Mouse (Mus musculus) liver, adult 2 months (tissue): ENCODE measurements around the gene Bglap2. TPM values are rescaled to one million over a fixed set of nuclear protein-coding genes. Genes with fewer than 3 reads are reported as not detected.
A peak's percentile ranks its signal among the peaks of the same experiment; 100 is the strongest.

Experiments
- DNase-seq: peaks from one replicate; pipeline ENCODE4 v3.0.0-alpha.2; 2011; ENCODE audit warnings: low read depth, low spot score; ENCODE audit errors: extremely low read depth
- H3K27ac ChIP-seq: fragments of 200-500 bp; replicated peaks from 2 replicates; pipeline ENCODE4 v1.5.1; 2012; ENCODE audit warnings: low read depth, mild to moderate bottlenecking, control low read depth, inconsistent platforms, low read length; ENCODE audit not compliant: insufficient read depth
- H3K27me3 ChIP-seq: fragments of 200-500 bp; 2 replicates; pipeline ENCODE4 v1.6.1; 2012; ENCODE audit warnings: mild to moderate bottlenecking, moderate library complexity, low read length, inconsistent platforms; ENCODE audit not compliant: control insufficient read depth, insufficient read depth
- H3K36me3 ChIP-seq: fragments of 200-500 bp; 2 replicates; pipeline ENCODE4 v1.6.1; 2012; ENCODE audit warnings: low read length, inconsistent platforms; ENCODE audit not compliant: control insufficient read depth, insufficient read depth
- H3K4me1 ChIP-seq: fragments of 200-500 bp; 2 replicates; pipeline ENCODE4 v1.6.1; 2011; ENCODE audit warnings: low read length; ENCODE audit not compliant: control insufficient read depth, insufficient read depth
- H3K4me3 ChIP-seq: fragments of 200-500 bp; 2 replicates; pipeline ENCODE4 v1.5.1; 2011; ENCODE audit warnings: low read depth, mild to moderate bottlenecking, control low read depth, low read length, moderate library complexity; ENCODE audit not compliant: insufficient read depth
- H3K79me2 ChIP-seq: fragments of 200-500 bp; 2 replicates; pipeline ENCODE4 v1.6.1; 2012; ENCODE audit warnings: inconsistent platforms, mild to moderate bottlenecking, low read length, moderate library complexity; ENCODE audit not compliant: control insufficient read depth, insufficient read depth
- H3K9ac ChIP-seq: fragments of 200-500 bp; 2 replicates; pipeline ENCODE4 v1.6.1; 2012; ENCODE audit warnings: low read depth, mild to moderate bottlenecking, control low read depth, inconsistent platforms, low read length
- CTCF ChIP-seq: fragments of 200-500 bp; IDR thresholded peaks from 2 replicates; pipeline ENCODE4 v1.5.1; 2011; ENCODE audit warnings: low read depth, low read length, control low read depth
- POLR2A ChIP-seq: fragments of 200-500 bp; IDR thresholded peaks from 2 replicates; pipeline ENCODE4 v1.6.1; 2011; ENCODE audit warnings: low read length, control low read depth; ENCODE audit not compliant: insufficient read depth; ENCODE audit errors: extremely low read depth
- WGBS: fragments of 180-500 bp; shearing (Covaris S2); methylation state at CpG from one replicate; pipeline ENCODE4 v1.1.7; 2018; 5-methylcytosine and 5-hydroxymethylcytosine counted together
- polyA plus RNA-seq: library from polyadenylated mRNA; depleted of rRNA; stranded (reverse); fragments of >200 nt; gene quantifications from 2 replicates; pipeline ENCODE4 v1.2.3, GENCODE M21; 2012; rRNA removed
- total RNA-seq: library from RNA; depleted of rRNA; stranded (reverse); fragments of >200 nt; gene quantifications from 2 replicates; pipeline ENCODE4 v1.2.3, GENCODE M21; 2014; rRNA removed

Gene Bglap2
- total and polyA plus RNA-seq, 2 experiments: not detected

GRCm38 (mm10) chr3:88334029-88334658 lies 44.4 kb downstream of the Bglap2 start:
- 50% methylated on average over 12 of the region's 12 CpGs for WGBS
- H3K9ac ChIP-seq: no peak overlapping the region
- TF ChIP-seq CTCF: no peak
- no peak for TF ChIP-seq POLR2A
- H3K4me1 ChIP-seq: peaks cover 12% of the 10 kb centered on the region
- no peak overlapping the region for H3K27ac ChIP-seq
- H3K79me2 ChIP-seq: peaks cover 4% of the 10 kb centered on the region; the same call in 1 of the 2 replicates
- no peaks in the 10 kb centered on the region for H3K27me3 ChIP-seq
- no peak overlapping the region for H3K4me3 ChIP-seq
- DNase-seq: peak; percentile 28
- no peaks in the 10 kb centered on the region for H3K36me3 ChIP-seq

DNA sequence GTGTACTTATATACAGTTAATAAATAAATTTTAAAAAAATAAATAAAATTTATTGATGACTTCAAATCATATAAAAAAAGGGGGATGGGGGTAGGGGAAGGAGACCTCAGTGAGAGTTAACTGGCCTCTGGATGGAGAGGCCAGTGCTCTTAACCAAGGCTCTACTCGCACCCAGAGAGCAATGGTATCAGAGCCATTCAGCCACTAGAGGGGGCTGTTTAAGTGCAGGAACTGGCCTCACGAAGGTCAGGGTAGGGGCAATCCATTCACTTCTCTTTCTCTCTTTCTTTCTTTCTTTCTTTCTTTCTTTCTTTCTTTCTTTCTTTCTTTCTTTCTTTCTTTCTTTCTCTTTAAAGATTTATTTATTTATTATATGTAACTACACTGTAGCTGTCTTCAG lies 47.2 kb downstream of the Bglap2 start:
- peaks cover 3% of the 10 kb centered on the region; the same call in 1 of the 2 replicates for H3K4me1 ChIP-seq
- DNase-seq: peak; percentile 39
- WGBS: 16% methylated on average over 2 of the region's 2 CpGs
- no peak overlapping the region for H3K4me3 ChIP-seq
- H3K36me3 ChIP-seq: 0 out of 2 replicates have a peak, but pooled peaks cover 2% of the 10 kb centered on the region
- peak; percentile 78 for TF ChIP-seq CTCF
- TF ChIP-seq POLR2A: no peak
- H3K79me2 ChIP-seq: 0 out of 2 replicates have a peak, but pooled peaks cover 2% of the 10 kb centered on the region
- no peak overlapping the region for H3K27ac ChIP-seq
- H3K9ac ChIP-seq: no peak overlapping the region
- H3K27me3 ChIP-seq: no peaks in the 10 kb centered on the region

- 0 out of 2 replicates have a peak, but pooled peaks cover 2% of the 10 kb centered on the region for H3K36me3 ChIP-seq
- no peak overlapping the region for H3K27ac ChIP-seq
- WGBS: 85% methylated on average over 5 of the region's 5 CpGs
- DNase-seq: no peak
- H3K4me3 ChIP-seq: no peak overlapping the region
- H3K79me2 ChIP-seq: peaks cover 13% of the 10 kb centered on the region; the same call in 1 of the 2 replicates
- TF ChIP-seq POLR2A (no peak), CTCF (no peak)
- no peaks in the 10 kb centered on the region for H3K27me3 ChIP-seq
- H3K9ac ChIP-seq: no peak overlapping the region
- H3K4me1 ChIP-seq: peaks cover 8% of the 10 kb centered on the region
Observed at GRCm38 (mm10) chr3:88328956-88329355, 49.5 kb downstream of the Bglap2 start.

Other genes with a start within 250 kb of the Bglap2 start
- gene Mef2d, start 236.3 kb downstream of the Bglap2 start, total RNA-seq: 3.7 and 6.2 TPM in 2 replicates
- 17.7 and 22.2 TPM in 2 replicates for gene Mef2d, start 236.3 kb downstream of the Bglap2 start, polyA plus RNA-seq
- gene Rhbg, start 124.0 kb downstream of the Bglap2 start, total RNA-seq: 11.9 and 24.6 TPM in 2 replicates
- gene Rhbg, start 124.0 kb downstream of the Bglap2 start, polyA plus RNA-seq: 30.5 and 50.3 TPM in 2 replicates
- not detected in 2 replicates for gene Gm38392, start 91.5 kb downstream of the Bglap2 start, total RNA-seq
- not detected in 2 replicates for gene Gm38392, start 91.5 kb downstream of the Bglap2 start, polyA plus RNA-seq
- 4.3 and 6.0 TPM in 2 replicates for gene Tsacc, start 81.7 kb downstream of the Bglap2 start, total RNA-seq
- 3.4 and 3.6 TPM in 2 replicates for gene Tsacc, start 81.7 kb downstream of the Bglap2 start, polyA plus RNA-seq
- 104 and 130 TPM in 2 replicates for gene Cct3, start 81.6 kb downstream of the Bglap2 start, total RNA-seq
- gene Cct3, start 81.6 kb downstream of the Bglap2 start, polyA plus RNA-seq: 78.2 and 79.7 TPM in 2 replicates
- gene Glmp, start 53.7 kb downstream of the Bglap2 start, total RNA-seq: 17.8 and 26.6 TPM in 2 replicates
- 136 and 154 TPM in 2 replicates for gene Glmp, start 53.7 kb downstream of the Bglap2 start, polyA plus RNA-seq
- 1.1 and 1.7 TPM in 2 replicates for gene Tmem79, start 42.6 kb downstream of the Bglap2 start, total RNA-seq
- 2.5 and 2.9 TPM in 2 replicates for gene Tmem79, start 42.6 kb downstream of the Bglap2 start, polyA plus RNA-seq
- 14.1 and 16.6 TPM in 2 replicates for gene Smg5, start 42.4 kb downstream of the Bglap2 start, total RNA-seq
- 22.6 and 36.6 TPM in 2 replicates for gene Smg5, start 42.4 kb downstream of the Bglap2 start, polyA plus RNA-seq
- not detected in 2 replicates for gene Paqr6, start 14.1 kb downstream of the Bglap2 start, total RNA-seq
- gene Paqr6, start 14.1 kb downstream of the Bglap2 start, polyA plus RNA-seq: 0.56 and 0.66 TPM in 2 replicates
- 0.34 and 0.74 TPM in 2 replicates for gene Bglap3, start 6.0 kb downstream of the Bglap2 start, total RNA-seq
- 0.11 and 2.0 TPM in 2 replicates for gene Bglap3, start 6.0 kb downstream of the Bglap2 start, polyA plus RNA-seq
- gene Bglap, start 5.8 kb upstream of the Bglap2 start, total RNA-seq: not detected in 2 replicates
- gene Bglap, start 5.8 kb upstream of the Bglap2 start, polyA plus RNA-seq: not detected in 2 replicates
- gene Pmf1, start 31.6 kb upstream of the Bglap2 start, total RNA-seq: 12.9 and 16.5 TPM in 2 replicates
- gene Pmf1, start 31.6 kb upstream of the Bglap2 start, polyA plus RNA-seq: 59.0 and 68.1 TPM in 2 replicates
- 26.1 and 28.1 TPM in 2 replicates for gene Slc25a44, start 46.4 kb upstream of the Bglap2 start, total RNA-seq
- gene Slc25a44, start 46.4 kb upstream of the Bglap2 start, polyA plus RNA-seq: 57.0 and 60.9 TPM in 2 replicates
- gene Sema4a, start 82.5 kb upstream of the Bglap2 start, total RNA-seq: 23.4 and 37.9 TPM in 2 replicates
- gene Sema4a, start 82.5 kb upstream of the Bglap2 start, polyA plus RNA-seq: 109 and 117 TPM in 2 replicates
- gene Lmna, start 131.3 kb upstream of the Bglap2 start, total RNA-seq: 28.2 and 38.5 TPM in 2 replicates
- gene Lmna, start 131.3 kb upstream of the Bglap2 start, polyA plus RNA-seq: 41.0 and 44.7 TPM in 2 replicates
- under 0.01 TPM in 2 replicates for gene Mex3a, start 153.7 kb upstream of the Bglap2 start, total RNA-seq
- 0.02 and 0.04 TPM in 2 replicates for gene Mex3a, start 153.7 kb upstream of the Bglap2 start, polyA plus RNA-seq
- 0.18 and 0.20 TPM in 2 replicates for gene Rab25, start 169.6 kb upstream of the Bglap2 start, total RNA-seq
- gene Rab25, start 169.6 kb upstream of the Bglap2 start, polyA plus RNA-seq: 0.32 and 0.46 TPM in 2 replicates
- 104 and 125 TPM in 2 replicates for gene Lamtor2, start 174.4 kb upstream of the Bglap2 start, total RNA-seq
- gene Lamtor2, start 174.4 kb upstream of the Bglap2 start, polyA plus RNA-seq: 201 and 204 TPM in 2 replicates
- 8.3 and 14.2 TPM in 2 replicates for gene Ubqln4, start 175.1 kb upstream of the Bglap2 start, total RNA-seq
- 41.1 and 42.8 TPM in 2 replicates for gene Ubqln4, start 175.1 kb upstream of the Bglap2 start, polyA plus RNA-seq
- gene Ssr2, start 197.2 kb upstream of the Bglap2 start, total RNA-seq: 90.0 and 110 TPM in 2 replicates
- 155 and 176 TPM in 2 replicates for gene Ssr2, start 197.2 kb upstream of the Bglap2 start, polyA plus RNA-seq
- gene Arhgef2, start 227.3 kb upstream of the Bglap2 start, total RNA-seq: 2.7 and 3.6 TPM in 2 replicates
- gene Arhgef2, start 227.3 kb upstream of the Bglap2 start, polyA plus RNA-seq: 3.6 and 4.9 TPM in 2 replicates